Mouse (Mus musculus) cerebellum, postnatal 36 days (tissue): ENCODE data around the gene Ceacam15.
A peak's percentile ranks its signal among the peaks of the same experiment; 100 is the strongest.

Source experiments
- DNase-seq, 2 experiments: peaks; one replicate each; pipeline ENCODE4 v3.0.0; 2021 to 2022; ENCODE audit warnings: mixed read lengths in 2 of 2

Gene Ceacam15

DNA sequence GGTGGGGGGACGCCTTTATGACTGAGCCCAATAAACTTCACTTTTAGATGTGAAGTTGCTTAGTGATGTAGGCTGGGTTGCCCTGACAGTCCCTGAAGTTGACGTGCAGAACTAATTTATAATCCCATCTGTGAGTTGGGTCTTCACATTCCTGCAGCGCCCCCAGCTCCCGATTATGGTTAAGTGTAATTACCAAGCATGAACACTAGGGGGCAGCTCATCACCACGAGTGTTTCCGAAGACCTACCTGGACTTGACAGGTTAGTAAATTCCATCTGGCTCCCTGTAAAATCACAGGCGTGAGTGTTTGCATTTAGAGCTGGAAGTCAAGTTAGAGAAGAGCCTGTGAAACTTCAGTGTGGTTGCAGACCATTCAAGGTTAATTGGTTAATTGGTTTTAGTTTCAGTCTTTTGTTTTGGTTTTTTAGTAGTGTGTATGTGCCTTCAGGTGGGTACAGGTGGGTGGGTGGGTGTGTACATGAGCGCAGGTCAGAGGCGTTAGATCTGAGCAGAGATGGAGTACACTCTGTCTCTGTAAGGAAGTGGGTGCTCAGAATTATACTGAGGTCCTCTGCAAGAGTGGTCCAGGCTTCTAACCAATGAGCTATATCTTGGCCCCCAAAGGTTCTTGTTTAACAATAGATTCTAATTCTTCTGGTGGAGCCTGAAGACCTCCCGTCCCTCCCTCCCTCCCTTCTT, 45.8 kb downstream of the Ceacam15 start:
- DNase-seq, result peak; percentile 43 to 63

DNA sequence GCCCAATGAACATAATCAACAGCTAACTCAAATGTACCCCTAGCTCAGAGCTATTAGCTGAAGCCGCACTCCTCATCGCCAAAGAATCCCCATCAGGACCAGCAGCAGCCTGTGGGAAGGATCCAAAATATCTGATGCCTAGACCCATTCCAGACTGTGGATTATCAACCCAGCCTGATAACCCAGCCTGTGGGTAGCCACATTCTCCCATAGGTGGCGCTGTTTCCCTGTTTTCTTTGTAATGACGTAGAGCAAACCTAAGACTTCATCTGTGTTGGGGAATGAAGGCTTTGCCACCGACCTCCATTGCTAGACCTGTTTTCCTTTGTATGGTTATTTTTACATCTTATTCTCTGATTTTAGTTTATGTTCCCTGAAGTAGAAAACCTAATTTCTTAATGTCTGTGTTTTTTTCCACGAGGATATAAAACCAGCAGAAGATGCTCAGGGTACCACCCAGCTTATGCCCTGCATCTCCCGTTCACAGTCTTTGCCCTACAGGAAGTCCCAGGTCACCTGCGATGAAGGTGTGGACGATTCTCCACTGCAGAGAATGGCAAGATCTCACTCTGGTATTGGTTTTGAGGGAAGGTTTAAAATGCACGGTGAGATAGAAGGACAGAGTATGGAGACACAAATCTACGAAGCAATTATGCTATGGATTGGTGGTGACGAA, 47.3 kb downstream of the Ceacam15 start:
- DNase-seq, result peak; percentile 53 to 71

DNA sequence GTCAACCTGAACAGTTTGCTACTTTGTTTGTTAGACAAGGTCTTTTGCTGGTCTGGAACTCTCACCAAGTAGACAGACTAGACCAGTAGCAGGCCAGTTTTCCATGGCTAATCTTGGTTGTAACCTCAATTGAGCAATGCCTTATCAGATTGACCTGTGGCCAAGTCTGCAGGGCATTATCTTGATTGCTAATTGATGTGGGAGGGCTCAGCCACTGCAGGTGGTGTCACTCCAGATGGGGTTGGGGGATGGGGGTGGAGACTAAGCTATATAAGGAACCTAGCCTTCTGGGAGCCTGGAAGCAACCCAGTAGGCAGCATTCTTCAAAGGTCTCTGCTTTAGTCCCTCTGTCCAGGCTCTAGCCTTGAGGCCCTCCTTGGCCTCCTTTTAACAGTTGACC, 51.8 kb downstream of the Ceacam15 start:
- DNase-seq, result no peak

DNA sequence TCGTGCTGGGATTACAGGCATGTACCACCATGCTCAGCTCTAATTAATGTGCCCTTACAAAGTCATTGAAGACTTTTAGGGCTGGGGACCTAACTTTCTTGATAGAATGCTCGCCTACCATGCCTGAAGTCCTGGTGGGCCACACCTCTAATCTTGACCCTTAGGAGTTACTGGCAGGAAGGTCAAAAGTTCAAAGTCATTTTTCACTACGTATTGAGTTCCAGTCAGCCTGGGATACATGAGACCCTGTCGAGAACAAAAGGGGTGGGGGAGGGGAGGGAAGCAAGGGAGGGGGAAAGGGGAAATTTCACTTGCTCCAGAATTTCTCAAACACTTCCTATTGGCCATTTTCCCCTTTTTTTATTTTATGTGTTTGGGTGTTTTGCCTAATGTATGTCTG, 52.4 kb downstream of the Ceacam15 start:
- no peak for DNase-seq
